Mouse (Mus musculus): ENCODE measurements around the gene Syde2.

DNA sequence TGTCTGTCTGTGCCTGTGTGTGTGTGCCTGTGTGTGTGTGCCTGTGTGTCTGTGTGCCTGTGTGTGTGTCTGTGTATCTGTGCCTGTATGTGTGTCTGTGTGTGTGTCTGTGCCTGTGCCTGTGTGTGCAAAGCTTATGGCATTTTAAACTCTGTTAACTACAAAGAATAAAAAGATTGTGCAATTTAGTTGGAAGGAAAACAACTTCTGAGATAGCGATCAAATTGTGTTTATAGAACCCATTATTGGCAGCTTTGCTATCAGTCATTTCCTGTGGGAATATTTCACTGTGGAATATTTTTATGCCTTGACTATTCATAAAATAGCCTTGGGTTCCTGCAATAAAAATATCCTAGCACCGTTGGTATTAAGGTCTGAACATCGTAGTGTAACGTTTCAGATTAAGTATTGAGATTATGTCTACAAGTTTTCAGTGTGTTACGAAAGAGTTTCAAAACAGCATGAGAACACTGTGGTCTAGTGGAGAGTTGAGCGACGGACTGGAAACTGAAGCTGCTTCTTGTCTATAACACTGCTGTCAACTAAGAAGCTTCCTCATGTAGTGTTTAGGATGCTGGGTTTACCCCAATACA lies 2.2 kb upstream of the Syde2 start:
- no peak for TF ChIP-seq CTCF (IDR thresholded peaks at IDR 0.05; ENCODE audit: low read depth, low read length)
- TF ChIP-seq POLR2AphosphoS5 (IDR thresholded peaks at IDR 0.05; ENCODE audit: insufficient replicate concordance, low read depth, low read length): no peak

Measured in G1E (cell line).